Mouse (Mus musculus): ENCODE data around the gene Slc24a4.
"Not testable (repeated sequence)": the region's sequence is repeated elsewhere in the genome, so short reads cannot be mapped to it uniquely, and the experiment has no call there.

The Slc24a4 gene

DNA sequence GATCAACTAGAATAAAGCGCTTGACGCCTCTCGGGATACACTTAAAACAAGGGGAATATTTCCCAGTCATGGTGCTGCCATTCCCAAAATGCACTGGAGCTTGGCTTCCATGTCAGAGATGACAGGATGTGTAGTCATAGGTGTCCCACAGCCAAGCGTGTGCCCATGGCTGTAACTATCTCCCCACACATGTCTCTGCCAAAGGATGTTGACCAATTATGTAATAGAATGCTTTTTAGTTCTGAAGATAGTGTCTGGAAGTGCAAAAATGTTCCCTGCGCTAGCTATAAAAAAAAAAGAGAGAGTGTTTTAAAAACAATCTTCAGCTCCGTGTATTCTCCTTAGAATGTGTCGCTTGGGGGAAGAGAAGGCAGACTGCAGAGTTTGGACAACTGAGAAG, 36.1 kb downstream of the Slc24a4 start:
- no peak for DNase-seq (ENCODE audit: low read depth, low spot score)

DNA sequence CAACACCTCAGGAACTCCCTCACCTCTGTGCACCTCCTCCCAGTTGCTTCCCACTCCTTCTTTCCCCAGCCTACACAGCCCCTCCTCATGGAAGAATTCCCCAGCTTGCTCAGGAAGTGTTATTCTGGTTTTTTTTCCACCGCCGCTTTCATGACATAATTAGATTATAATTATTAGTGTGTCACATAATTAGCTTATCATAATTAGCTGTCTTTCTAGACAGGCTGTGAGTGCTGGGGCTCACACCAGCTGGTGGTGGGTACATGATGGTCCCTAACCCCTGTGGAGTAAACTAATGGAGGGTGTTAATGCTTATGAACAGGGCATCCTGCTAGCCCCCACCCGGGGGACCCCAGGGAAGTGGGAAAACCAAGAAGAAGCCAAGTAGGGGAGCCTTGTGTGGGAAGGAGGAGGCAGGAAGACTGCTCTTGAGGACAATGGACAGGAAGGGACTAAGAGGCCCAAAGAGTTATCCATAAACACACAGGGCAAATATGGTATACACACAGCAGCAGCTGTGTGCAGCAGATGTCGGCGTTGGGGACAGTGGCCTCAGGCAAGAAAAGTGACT, 38.2 kb downstream of the Slc24a4 start:
- no peak for DNase-seq (ENCODE audit: low read depth, low spot score)

DNA sequence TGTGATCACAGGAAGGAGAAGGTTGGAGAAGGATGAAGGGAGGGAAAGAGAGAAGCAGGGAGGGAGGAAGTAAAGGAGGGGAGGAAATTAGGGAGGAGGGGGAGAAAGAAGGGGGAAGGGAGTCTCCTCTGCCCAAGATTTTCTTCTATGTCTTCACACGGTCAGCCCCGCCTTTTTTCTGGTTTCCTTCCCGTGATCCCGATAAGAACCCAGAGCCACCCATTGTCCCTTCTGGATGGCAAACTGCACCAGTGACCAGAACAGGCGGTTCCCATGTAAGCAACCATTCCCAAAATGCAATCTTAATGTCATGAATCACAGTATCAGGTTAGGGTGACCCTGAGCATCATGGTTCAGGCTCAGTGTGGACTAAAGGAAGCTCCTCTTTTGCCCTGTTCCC, 38.8 kb downstream of the Slc24a4 start:
- DNase-seq (ENCODE audit: low read depth, low spot score) = no peak

DNA sequence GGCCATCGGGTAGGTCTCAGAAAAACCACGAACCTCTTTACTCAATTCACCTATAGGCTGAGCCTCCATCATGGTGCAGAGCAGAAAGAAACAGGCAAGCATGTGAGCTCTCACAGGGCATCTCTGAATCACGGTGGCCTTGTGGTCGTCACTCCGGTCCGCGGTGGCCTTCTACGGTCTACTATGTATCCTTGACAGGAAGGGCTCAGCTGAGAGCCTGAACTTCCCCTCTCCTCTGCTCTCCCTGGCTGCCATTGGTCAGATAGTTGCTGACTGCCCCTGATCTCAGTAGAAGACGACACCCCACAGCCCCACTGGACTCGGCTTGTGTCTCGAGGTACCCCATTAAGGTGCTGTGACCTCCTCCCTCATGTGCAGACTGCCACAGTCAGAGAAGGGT, 44.2 kb downstream of the Slc24a4 start:
- DNase-seq (ENCODE audit: low read depth, low spot score) = no peak

DNA sequence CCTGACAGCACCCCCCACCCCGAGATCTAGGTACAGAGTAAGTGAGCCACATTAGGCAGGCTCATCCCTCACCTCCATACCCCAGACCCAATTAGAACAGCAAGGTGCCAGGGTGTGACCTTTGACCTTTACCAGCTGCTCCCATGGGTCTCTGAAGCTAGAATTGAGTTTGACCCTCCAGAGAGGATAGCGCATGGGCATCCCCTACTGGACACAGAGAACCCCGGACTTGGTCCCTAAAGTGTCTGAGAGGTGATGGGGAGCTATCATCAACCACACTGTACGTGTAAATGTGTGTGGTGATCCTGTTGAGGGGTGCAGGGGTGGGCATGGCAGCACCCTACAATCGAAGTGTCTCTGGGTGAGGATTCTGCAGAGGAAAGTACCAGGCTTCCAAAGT, 44.8 kb downstream of the Slc24a4 start:
- no peak for DNase-seq (ENCODE audit: low read depth, low spot score)

DNA sequence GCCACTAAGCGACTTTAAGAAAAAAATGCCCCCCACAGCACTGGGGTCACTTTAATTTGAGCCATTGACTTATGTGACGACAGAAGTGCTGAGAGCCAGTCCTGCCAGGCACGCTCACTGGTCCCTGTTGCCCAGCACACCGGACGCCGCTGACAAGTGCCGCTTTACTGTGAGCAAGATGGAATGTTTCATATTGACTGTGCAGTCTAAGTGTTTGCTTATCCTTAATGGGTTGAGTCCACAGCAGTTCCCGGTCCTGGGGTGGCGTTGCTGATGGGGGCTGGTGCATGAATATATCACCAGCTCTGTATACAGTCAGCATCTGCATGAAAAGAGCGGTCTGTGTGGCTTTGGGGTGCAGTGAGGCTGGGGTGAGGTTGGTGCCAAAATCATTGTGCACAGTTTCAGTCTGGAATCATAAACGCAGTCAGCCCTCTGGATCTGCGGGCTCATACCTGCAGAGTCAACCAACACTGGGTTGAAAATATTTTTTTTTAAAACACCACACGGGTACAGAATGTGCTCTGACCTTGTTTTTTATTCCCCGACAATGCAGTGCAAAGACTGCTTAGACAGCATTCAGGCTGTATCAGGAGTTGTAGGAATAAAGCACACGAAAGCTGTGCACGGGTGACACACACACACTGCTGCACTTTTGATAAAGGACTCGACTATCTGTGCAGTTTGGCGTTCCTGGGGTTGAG, 52.0 kb downstream of the Slc24a4 start:
- no peak for DNase-seq (ENCODE audit: low read depth, low spot score)

DNA sequence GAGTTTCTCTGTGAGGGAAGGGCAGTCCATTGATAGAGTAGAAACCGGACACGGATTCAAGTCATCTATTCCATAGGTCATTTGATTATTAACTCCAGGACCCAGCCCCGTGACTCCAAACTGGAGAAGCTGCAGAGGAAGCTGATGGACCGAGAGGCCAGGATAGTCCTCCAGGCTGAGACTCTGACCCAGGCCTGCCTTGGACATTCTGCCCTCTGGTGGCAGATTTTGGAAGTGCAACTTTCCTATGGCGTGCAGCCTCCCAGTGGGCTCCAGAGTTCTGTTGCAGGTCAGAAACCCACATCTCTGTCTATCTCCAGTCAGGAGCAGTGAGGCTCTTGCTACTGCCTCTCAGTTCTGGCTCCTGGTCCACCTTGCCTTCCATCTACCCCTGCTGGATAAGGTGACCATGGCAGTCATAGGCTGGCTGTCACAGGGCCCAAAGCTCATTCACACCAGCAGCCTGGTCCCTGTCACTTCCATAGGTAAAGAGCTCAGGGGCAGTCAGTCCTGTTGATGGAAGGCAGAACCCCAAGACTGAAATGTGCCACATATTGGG, 53.3 kb downstream of the Slc24a4 start:
- DNase-seq (ENCODE audit: low read depth, low spot score) = no peak

DNA sequence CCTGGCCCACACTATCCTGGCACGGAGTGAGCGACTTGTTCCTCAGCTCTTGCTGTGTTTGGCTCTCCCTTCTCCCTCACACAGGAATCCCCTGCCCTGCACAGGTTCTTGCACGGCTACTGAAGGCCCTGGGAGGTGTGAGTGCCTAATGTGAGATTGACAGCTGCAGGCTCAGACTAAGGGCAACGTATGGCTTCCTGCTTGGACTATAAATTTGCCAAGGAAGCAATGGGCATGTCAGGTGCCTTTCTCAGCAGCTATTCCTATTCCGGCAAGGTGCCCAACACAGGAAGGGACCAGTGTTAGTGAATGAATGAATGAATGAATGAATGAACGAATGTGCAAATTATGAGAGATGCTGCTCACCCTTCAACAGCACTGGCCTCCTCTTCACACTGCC, 54.1 kb downstream of the Slc24a4 start:
- no peak for DNase-seq (ENCODE audit: low read depth, low spot score)

DNA sequence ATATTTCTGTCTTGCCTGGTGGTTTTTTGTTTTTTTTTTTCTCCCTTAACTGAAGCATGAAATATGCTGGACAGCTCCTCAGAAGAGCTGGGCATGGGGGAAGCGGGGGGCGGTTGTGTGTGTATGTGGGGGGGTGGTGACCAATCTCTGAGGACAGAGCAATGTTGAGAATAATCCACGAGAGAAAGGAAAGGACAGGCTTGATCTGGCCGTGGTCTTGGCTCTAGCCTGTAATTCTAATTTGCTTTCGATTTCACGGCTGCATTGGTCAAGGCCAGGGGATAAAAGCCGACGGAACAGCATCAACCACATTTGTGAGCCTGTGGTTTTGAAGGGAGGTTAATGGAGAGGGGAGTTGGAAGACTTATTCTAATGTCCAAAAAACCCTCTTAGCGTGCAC, 54.7 kb downstream of the Slc24a4 start:
- no peak for DNase-seq (ENCODE audit: low read depth, low spot score)

DNA sequence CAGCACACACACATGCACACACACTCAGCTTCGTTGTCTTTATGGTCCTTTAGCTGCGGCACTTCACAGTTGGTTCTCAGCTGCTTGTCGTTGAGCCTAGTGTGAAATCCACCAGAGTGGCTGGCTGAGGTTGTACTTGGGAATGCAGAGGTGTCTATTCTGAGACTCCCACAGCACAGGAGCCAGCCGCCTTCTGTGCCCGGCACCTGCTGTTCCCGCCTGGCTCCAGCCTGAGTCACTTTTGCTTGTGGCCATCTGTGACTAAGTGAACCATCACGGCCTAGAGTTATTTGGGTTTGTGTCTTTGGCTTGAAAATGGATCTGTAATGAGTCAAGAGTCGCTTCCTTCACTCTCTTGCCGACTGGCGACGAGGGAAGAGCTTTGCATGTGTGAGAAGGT, 62.3 kb downstream of the Slc24a4 start:
- DNase-seq (ENCODE audit: low read depth, low spot score) = no peak

DNA sequence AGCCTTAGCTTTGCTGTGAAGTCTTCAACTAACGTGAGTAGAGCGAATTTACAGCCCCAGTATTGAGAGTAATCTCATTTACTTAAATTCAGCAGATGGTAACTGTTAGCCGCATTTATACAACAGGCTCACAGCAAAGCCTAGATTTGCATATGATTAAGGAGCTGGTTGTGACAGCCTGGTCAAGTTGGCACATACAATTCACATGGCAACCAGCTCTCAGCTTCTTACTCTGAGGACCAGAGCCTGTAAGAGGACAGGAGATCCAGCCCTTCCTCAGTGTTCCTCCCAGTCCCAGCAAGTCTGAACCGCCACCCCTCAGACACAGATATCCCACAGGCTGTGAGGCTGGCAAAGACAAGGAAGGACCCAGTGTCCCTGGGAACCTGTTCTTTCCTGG, 73.0 kb downstream of the Slc24a4 start:
- DNase-seq (ENCODE audit: low read depth, low spot score) = no peak

DNA sequence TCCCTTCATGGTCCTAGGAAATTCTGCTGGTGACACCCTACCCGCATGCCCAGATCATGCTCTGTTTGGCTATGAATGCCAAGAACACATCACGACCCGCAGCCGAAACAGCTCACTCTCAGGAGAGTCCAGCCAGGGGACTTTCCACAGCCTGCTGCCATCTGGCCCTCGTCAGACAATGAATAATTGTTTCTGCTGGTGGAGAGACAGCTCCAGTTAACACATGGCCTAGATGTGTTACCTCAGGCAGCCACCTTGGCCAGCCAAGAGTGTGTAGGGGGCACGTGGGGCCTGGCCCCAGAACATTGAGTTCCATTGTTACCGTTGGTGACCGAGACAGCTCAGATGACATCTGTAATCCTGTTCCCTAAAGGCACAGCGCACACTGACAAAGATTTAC, 74.4 kb downstream of the Slc24a4 start:
- DNase-seq (ENCODE audit: low read depth, low spot score) = no peak

DNA sequence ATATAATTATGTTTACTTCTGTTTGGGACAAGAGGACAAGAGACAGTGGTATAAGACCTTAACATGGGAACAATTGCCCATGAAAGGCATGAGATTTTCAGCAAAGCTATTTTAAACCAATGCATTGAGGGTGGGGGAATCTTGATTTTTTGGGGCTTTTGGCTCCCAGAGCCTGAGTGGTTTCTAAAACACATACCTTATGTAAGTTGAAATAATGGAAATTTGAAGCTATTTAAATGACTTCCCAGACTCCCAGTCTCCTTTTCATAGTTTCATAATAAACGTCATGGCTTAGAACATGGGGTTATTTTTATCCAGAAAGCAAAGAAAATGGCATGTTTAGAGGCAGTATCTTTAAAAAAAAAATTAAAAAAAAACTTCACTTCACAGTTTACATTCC, 77.9 kb downstream of the Slc24a4 start:
- no peak for DNase-seq (ENCODE audit: low read depth, low spot score)

DNA sequence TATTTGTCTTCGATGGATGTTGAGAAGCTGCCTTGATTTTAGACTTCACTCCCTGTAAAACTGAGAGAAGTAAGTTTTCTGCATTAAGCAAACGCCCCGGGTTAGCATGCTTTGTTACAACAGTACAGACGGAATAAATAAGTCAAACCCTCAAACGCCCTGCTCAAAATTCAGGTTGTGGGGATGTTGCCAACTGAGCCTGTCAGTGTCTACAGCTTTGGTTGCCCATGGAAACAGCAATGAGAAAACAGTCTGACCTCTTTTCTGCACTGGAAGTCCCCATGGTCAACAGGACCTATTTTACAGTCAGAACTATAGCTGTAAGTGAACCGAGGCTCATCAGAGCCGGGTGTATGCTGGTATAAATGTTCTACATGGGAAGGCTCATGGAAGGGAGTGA, 78.7 kb downstream of the Slc24a4 start:
- DNase-seq (ENCODE audit: low read depth, low spot score) = no peak

DNA sequence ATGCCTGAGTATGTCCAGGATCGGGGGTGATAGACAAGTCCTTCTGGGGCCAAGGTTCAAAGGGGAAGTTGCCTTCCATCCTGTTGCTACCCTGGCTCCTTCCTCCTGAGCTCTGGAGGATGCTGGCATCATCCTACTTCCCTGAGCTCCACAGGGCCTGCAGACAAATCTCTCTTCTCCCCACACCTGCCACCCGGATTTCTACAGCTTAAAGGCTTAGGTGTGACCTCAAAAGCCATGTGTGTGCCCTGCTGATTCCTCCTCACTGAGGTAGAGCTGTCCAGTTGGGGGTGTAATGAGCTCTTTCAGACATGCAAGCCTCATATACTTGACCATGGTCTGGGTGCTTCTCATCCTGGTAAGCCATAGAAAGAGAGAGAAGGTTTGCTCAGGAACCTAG, 82.3 kb downstream of the Slc24a4 start:
- no peak for DNase-seq (ENCODE audit: low read depth, low spot score)

DNA sequence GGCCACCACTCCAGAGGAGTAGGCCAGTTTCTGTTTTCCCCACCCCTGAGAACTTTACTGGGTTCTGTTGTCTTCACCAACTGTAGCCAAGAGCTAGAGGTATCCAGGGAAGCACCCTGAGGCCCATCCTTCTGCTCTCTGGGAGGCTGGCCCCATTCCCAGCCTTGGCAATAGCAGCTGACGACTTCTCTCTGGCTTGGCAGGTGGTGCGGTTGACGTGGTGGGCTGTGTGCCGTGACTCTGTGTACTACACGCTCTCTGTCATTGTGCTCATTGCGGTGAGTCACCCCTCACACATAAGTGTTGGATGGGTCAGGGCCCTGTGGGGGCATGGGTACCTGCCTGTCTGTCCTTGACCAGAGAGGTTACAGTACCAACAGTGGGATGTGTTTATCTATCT, 94.9 kb downstream of the Slc24a4 start:
- DNase-seq (ENCODE audit: low read depth, low spot score) = no peak

DNA sequence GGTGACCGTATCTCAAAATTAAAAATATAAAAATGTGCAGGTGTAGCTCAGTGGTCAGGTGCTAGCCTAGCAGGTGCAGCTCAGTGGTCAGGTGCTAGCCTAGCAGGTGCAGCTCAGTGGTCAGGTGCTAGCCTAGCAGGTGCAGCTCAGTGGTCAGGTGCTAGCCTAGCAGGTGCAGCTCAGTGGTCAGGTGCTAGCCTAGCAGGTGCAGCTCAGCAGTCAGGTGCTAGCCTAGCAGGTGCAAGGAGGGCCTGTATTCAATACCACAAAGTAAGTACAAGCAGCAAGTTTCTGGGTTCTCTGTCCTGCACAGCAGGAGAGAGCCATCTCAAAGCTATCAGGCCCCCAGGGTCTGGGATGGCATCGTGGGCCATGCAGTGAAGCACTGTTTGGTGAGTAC, 95.6 kb downstream of the Slc24a4 start:
- not testable (repeated sequence) for DNase-seq (ENCODE audit: low read depth, low spot score)

DNA sequence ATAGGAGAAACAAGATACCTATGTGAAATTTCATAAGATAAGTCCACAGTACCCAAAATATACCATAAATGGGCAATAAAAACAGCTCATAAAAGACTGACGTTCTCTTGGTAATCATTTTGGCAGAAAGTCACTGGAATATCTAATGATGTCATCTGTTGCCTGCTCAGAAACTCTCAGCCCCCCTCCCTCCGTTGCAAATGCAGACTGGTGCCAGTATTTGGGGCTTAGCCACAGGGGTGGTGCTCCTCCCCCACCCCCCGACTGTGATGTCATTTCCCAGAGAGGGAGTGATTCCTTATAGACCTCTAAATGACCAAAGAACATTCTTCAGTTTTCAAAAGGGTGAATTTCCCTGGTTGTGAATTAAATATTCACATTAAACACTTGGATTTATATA, 96.6 kb downstream of the Slc24a4 start:
- no peak for DNase-seq (ENCODE audit: low read depth, low spot score)

DNA sequence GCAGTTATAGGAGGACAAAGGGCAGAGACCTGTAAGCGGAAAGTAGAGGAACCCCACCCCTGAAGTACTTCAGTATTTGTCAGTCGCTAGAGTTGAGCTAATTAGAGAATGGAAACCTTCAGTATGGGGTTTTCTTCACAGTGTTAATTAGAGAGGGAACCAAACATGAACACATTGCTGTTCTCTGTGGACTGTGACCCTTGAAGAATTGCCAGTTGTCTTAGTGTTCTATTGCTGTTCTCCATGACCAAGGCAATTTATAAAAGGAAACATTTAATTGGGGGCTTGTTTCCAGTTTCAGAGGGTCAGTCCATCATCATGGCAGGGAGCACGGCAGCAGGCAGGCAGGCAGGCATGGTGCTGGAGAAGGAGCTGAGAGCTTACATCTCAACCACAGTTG, 107.0 kb downstream of the Slc24a4 start:
- DNase-seq (ENCODE audit: low read depth, low spot score) = no peak

DNA sequence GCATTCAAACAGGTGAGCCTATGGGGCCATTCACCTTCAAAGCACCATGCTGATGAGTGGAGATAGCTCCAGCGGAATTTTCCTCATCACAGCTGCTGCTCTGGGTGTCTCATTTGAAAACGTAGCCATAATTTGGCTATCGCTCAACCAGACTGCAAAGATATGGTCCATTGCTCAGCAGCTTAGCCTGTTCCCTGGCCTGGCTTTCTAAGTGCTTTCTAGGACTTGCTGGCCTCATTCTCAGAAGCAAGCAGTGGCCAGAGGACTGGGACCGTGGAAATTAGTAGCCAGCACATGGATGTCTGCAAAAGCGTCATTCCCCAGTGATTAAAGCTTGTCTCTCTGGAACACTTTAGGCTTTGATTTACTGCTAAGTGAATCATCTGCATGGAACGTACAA, 107.8 kb downstream of the Slc24a4 start:
- no peak for DNase-seq (ENCODE audit: low read depth, low spot score)

DNA sequence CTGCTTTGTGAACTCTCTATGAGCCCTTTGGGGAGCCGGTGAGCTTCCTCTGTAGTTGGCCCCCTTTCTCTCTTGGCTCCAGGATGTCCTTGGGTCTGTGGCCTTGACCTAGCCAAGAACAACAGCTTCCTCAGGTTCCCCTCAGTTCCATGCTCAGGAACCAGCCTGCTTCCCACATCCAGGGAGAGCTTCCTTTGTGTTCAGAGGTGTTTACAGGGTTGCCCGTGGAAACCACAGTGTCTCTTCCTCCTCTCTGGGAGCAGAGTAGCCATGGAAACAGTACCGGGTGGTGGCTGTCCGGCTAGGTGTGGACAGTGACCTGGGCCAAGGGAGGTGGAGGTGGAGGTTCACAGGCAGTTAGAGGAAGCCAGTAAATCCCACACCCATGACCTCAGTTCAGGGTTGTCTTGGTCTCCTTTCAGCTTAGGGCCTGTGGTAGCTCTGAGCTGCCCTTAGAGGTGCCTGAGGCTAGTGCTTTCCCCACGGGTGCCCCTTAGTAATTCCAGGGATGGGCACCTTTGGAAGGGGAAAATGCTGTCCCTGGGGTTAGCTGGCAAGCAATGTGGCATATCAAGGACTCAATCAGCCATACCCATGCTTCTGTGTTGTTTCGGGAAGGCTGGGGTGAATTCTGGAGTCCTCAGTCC, 113.7 kb downstream of the Slc24a4 start:
- no peak for DNase-seq (ENCODE audit: low read depth, low spot score)

DNA sequence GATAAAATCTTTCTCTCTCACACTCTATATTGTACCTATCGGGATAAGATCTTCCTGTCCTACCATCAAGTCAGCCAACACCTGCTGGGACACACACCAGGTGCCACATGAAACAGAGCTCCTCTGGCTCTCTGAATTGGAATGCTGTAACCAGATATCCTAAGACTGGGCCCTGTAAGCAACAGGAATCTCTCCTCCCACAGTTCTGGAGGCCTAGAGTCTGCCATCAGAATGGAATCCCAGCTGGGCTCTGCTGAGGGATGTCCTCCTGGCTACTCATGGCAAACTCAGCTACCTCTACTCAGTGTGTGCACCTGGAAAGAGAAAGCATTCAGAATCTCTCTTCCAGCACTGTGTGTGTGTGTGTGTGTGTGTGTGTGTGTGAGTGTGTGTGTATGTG, 115.4 kb downstream of the Slc24a4 start:
- no peak for DNase-seq (ENCODE audit: low read depth, low spot score)

DNA sequence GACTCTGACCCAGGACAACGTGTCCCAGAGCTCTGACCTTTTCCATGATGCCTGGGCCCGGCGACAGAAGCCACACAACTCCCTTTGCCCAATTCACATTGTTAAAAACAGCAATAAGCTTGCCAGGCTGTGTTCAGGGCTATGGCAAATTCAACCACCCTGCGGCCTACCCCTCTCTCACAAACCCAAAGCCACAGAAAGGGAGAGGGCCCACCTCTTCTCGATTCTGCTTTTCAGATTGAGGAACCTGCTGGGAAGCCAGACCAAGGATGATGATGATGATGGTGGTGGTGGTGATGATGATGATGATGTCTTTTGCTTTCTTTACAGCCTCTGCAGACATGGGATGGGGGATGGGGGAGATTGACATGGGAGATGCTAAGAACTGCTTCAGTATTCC, 117.7 kb downstream of the Slc24a4 start:
- no peak for DNase-seq (ENCODE audit: low read depth, low spot score)
